Mouse (Mus musculus) monocyte, adult 5-6 weeks (primary cell): ENCODE measurements around the gene Dcdc2a. TPM values are rescaled to one million over a fixed set of nuclear protein-coding genes. Genes with fewer than 3 reads are reported as not detected.

ENCODE experiments used
- ATAC-seq: fragments of 153-309, 156-312 bp; replicated peaks from 2 replicates; pipeline ENCODE4 v1.8.0; 2017; ENCODE audit warnings: mild to moderate bottlenecking; ENCODE audit not compliant: low TSS enrichment, insufficient number of reproducible peaks, severe bottlenecking, poor library complexity, low FRiP score
- total RNA-seq: library from RNA; stranded (forward); fragments of 200-1000, 200-491, 200-594 nt; gene quantifications from 3 replicates; pipeline ENCODE4 v1.2.3, GENCODE M21; 2017

Gene Dcdc2a
- total RNA-seq = not detected in 3 replicates

DNA sequence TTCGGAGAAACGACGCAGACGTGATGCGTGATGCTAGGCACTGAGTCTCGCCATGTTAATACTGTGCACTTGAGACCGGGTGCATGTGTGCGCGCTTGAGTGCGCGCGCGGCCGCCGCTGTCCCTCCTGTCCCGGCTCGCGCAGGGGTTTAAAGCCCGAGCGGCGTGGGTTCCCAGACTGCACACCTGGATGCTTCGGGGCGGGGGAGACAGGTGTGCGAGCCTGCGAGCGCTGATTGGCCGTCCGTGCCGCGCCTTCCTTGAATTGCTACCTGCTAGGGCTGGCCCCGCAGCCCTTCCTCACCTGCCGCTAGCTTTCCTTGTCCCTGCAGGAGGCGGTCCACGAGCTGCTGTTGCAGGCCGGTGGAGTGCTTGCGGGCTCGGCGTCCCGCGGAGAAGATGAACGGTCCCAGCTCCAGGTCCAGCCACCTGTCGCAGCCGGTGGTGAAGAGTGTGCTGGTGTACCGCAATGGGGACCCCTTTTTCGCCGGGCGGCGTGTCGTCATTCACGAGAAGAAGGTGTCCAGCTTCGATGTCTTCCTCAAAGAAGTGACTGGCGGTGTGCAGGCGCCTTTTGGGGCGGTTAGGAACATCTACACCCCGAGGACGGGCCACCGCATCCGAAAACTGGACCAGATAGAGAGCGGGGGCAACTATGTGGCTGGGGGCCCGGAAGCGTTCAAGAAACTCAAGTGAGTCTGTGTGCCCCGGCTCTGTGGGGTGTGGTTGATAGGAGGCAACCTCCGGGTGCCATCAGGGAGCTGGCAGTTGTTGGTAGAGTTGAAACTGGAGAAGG is at the start of gene Dcdc2a:
Gene Dcdc2a (plus strand): TSS at position 132 of the 795 bp plus-strand sequence.
- ATAC-seq = no peak

DNA sequence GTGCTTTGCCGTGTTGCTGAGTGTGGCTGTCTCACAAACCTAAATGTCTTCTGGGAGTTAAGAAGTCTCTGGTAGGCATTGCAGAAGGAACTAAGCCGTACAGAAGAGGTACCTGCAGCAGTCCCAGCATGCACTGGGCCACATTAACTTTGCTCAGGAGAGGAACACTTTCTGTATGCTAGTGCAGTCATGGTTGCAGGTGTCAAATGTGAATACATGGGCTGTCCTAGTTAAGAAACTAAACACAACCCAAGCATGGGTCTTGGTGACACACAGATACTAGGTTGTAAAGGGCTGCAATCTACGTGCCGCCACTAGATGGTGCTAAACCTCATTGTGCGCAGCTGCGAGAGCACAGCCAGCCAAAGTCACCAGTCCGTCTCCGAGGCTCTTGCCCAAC is 48.7 kb upstream of the Dcdc2a start:
- no peak for ATAC-seq

DNA sequence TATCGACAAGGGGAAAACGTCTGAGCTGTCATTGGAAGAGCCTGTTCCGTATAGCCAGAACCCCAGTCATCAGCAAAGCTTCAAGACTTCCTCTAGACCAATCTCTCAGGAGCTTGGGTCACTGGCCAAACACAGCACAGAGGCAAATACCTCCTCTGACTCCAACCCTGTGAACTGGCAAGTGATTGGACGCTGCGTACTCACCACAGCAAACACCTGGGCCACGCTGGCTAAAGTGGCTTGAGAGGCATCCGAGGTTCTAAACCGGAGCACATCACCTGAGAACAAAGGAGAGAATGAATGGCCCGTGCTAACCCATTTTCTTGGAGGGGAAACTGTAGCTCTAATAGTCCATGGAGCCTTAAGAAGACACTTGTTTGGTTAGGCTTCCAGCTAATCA is 37.5 kb upstream of the Dcdc2a start:
- ATAC-seq = no peak

DNA sequence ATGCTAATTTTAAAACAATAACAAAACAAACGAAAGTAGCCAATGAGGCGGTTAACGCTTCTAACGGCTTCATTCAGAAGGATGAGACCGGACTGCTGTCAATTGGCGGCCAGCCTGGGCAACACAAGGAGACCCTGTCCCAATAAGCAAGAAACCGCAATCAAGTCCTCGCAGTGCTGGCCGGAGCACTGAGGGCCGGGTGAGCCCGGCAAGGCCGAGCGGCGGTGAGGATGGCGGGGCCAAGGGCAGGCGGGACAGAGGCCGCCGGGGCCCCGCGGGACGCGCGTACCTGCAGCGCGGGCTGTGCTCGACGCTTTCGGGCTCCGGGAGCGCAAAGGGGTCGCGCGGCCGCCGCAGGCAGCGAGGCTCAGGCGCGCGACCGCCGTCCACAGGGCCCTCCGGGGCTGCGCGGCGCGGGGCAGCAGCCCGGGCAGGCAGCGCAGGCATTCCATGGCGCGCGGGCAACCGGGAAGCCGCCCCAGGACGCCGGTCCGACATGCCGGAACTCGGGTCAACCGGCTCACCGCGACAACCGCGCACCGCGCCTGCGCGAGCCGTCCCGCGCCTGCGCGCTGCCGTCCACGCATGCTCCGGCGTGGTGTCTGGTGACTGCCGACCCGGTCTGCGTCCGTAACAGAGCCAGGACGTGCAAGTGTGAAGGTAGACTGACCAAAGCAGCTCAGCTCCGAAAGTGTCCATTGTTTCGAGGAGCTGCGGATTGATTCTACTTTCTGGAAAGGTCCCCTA is 35.8 kb upstream of the Dcdc2a start, which contains the start of gene Mrs2:
Gene Mrs2 (minus strand): TSS at position 587 of the 747 bp plus-strand sequence.
- peak; percentile 76 for ATAC-seq

DNA sequence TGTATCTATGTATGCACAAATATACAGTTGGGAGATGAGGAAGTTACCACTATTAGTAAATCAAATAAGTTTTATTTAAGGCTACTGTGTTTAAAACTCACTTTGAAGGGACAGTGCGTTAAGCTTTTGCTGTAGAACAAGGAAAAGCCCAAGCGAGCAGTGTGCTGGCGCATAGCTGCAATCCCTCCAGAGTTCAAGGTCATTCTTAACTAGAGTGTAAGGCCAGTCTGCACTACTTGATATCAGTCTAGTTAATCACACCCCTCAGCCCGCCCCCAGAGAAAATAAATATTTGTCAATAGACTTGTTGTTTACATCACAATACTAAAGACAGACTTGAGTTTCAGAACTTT is 35.3 kb upstream of the Dcdc2a start:
- ATAC-seq = no peak

DNA sequence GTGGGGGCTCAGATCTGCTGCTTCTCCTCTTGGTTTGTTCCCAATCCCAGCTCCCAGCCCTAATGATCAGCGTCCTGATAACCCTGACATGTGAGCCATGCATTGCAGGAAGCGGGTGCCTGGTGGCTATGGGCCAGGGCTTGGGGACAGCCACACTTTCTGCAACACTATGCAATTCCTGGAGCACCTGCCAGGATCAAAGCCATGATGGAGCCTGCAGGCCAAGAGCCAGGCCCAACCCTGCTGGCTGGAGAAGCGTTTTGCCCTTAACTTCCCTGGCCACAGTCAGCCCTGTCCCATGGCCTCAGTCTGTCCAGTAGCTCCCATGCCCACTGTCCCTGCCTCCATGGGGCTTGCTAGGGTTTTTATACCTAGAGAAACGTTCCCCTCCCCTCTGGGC is 33.4 kb upstream of the Dcdc2a start:
- ATAC-seq = no peak

DNA sequence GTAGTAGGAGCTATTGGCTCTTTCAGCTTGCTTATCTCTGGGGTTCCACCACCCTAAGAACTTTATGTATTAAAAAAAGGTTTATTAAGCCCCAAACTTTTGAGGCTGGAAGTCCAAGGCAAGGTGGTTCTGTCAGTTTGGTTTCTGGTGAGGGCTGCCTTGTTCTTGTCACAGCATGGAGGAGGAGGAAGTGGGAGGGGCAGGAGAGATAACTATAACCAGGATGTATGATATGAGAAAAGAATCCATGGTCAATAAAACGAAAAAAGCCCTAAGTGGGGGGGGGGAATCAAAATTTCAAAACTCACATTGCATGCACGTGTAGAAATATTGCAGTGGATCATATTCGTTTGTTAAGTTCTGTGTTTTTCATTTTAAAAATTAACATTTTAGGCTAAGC is 32.7 kb upstream of the Dcdc2a start:
- ATAC-seq = no peak

DNA sequence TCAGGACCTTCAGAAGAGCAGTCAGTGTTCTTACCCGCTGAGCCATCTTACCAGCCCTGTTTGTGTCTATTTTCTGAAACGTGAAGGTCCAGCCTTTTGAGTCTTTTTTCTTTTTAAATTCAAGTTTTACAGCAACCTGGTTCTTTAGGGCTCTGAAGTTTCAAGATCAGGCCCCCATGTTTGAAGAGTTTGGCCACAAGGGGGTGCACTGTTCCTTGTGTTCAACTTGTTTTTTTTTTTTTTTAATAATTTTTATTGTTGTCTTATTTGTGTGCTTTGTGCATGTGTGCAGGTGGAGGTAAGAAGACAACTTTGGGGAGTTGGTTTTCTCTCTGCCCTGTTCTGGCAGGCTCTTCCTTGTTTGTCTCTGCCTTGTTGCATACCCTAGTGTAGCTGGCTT is 31.1 kb upstream of the Dcdc2a start:
- ATAC-seq = no peak

DNA sequence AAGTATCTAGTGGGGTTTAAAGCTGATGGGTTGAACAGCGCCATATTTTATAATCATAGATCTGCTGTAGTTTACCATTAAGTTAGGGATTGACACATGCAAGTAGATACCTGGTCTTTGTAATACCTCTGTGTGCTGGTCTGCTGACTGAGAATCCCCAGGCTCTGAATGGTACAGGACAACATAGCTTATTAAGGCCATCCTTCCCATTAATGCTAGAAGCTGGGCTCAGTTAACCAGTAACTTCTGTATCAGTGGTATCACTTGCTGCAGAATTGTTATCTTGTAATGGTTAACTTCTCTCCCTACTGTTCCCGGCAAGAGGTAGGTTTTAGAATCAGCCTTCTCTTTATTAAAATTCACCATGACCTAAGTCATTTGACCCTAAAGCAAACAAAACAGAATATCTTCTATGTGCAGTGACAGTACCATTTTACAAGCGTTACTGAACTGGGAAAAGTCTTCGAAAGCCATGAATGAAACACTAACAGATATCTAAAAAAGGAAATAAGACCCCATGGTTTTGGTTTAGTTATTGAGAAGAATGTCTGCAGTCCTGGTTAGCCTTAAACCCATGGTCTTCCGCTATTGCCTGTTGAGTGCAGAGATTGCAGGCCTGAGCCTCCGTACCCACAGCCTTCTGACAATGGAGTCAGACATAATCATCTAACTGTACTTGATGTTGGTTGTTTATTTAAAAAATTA is 29.2 kb upstream of the Dcdc2a start:
- ATAC-seq = no peak

DNA sequence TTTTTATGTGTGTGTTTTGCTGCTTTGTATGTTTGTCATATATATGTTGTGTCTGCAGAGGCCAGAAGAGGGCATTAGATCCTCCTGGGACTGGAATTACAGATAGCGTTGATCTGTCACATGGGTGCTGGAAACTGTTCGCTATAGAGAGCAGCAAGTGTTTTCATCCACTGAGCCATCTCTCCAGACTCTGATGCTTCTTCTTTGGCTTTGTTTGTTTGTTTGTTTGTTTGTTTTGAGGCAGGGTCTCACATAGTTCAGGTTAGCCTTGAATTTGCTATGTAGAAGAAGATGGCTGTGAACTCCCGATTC is 28.7 kb upstream of the Dcdc2a start:
- no peak for ATAC-seq

DNA sequence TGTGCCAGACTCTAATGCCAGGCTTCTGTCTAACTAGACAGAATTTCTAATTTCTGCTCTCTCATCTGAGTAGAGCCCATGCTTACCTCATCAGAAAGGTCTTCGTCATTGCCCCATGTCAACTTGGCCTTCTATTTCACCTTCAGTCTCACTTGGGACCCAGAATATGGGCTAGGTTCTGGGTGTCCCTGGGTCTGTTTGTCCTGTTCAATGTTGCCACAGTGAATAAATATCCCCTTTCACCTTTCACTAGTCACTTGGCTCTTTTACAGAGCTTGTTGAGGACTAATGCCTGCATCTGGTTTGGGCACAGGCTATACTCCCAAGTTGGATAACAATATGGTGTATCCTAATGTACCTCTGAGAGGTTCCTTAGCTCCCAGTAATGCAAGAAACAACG is 16.3 kb upstream of the Dcdc2a start:
- no peak for ATAC-seq

DNA sequence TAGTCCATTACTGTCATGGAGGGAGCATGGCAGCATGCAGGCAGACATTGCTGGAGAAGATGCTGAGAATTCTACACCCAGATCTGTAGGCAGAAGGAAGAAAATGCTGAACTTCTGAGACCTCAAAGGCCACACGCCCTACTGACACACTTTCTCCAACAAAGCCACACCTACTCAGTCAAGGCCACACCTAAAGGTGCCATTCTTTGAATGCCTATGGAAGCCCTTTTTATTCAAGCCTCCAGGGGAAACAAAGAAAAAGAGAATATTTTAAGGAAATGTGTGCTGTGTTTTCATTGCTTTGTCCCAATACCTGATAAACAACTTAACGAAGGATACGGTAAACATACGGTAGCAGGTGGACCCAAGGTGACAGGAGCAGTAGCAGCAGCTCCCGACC is 3.1 kb upstream of the Dcdc2a start:
- no peak for ATAC-seq

DNA sequence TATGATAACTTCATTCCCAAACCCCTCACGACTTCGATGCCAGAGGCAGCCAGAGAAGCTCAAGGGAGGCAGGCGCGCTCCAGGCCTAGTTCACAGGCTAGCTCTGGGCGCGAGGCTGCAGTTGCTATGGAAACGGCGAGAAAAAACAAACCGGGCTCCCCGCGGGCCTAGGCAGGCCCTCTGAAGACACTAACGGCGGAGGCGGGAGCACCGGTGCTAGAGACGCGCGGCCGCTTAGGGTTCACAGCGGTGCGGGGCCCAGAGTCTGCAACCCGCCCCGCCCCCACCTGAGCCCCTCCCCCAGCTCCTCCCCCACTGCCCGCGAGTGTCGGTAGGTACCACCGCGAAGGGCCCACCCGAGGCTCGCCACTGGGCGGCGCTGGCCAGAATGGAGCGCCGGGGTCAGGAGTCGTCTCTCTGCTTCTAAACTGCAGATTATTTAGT is 671 bp upstream of the Dcdc2a start:
- no peak for ATAC-seq

DNA sequence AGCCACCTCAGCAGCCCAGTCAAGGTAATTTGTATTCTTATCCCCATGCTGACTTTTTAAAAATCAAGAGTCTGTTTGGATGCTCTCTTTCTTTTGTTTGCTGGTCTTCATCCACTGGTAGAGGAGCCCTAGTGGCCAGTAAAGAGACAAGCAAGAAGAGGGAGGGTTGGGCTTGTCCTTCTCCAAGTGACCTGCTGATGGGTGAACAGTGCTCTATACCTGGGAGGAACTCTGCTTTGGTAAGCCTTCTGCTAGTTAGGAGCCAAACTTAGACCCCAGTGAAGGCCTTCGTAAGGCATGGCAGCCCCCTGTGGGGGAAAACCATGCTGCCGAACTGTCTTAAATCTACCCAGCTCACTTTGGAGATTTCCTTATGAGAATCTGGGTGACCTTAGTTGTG is 10.9 kb downstream of the Dcdc2a start:
- ATAC-seq = no peak

DNA sequence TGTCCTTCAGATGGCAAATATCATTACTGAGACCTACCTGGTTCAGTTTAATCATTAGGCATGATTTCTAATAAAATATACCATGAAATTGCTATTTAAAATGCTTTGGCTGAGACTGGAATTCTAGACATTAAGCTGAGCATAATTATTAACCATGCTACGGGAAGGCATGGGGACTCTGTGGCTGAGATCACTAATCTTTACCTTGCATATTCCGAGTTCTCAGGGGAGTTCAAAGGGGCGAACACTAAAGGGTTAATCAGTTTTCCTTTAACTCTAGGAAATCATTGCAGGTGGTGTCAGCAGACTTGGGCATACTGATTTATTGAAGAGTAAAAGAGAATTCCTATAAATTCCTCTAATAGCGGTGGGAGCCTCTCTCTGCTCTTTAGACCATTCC is 11.4 kb downstream of the Dcdc2a start:
- ATAC-seq = no peak

DNA sequence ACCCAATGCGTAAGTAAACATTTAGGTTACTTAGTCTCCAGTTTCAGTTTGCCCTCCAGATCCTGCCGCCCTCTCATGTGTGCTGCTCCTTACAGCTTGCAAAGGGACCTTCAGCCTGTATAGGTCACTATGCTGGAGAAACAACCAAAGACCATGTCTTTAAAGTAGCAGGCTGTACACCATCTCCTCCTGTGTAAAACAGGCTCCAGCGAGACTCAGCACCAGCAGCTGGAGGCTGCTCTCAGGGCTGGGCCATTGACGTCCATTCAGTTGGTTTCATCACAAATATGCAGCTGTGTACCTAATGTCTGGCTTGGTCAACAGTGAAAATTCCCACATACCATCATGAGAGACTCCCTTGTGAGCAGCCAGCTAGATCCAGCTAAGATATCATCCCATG is 14.0 kb downstream of the Dcdc2a start:
- ATAC-seq = no peak

DNA sequence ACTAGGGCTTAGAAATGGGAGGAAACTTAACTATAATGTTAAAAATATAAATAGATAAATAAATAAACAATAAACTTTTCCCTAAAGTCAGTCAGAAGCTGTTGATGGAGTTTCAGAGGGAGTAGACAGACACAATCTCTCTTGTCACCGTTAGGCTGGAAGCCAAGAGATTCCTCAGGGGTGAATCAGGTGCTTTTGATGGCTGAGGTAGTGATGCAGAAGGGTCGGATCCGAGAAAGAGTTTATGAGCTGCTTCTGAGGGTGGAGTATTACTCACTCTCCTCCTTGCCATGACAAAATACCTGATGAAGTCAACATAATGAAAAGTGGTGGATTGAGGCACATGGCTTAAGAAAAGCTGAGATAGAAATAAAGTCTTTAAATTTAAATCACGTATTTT is 15.0 kb downstream of the Dcdc2a start:
- ATAC-seq = no peak

DNA sequence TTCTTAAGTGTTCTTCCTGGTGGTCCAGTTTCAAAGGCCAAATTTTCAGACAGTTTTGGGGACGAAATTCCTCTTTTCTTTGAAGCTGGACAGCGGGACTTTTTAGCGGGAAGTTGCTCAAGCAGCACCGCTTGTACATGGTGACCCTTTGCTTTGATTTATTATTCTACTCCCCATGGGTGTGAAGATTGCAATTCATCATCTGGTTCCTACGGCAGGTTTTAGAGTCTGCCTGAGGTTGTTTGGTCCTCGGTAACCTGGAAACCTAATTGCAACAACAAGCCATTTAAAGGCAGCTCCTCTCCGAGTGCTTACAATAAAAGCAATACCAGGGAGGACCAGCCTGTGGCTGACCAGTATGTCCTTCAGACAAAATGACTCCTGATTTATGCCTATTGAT is 21.5 kb downstream of the Dcdc2a start:
- ATAC-seq = no peak

DNA sequence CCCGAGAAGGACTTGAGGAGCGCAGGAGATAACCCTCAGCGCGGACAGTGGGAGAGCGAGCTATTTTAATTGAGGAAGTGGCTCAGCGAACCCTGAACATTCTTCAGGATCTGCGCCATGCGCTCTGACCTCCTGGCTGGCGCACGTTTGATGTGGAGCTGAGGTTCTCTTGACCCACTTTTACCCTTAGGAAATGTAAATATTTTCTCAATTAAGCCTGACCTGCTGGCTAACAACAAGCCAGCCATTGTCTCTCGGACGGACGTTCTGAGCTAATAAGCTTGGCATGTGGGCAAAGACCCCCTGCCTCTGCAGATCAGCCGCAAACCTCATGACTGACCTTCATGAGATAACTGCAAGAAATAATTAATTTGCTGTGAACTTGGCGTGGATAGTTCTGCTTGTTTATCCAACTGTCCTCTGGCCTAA is 27.4 kb downstream of the Dcdc2a start:
- no peak for ATAC-seq

DNA sequence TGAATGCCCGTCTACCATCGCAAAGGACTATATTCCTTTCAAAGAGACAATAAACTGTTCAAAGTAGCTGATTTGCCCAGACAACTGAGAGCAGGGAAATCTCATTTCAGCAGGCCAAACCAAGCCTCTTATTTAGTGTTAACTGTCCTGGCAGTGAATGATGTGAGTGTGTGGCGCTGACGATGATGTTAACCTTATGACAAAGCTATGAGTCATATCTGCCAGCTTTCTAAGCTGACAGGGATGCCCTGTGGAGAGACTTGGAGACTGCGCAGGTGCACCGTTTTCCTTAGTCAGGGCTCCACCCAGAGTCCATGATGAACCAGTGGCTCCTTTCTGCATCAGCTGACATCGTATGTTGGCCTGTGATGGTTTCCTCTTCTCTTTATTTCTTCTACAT is 29.3 kb downstream of the Dcdc2a start:
- no peak for ATAC-seq
